21 mouse cellular contexts compared by ENCODE assay signal in genomic region chr2:49643756-49644155, GRCm38 (mm10). TPM values are rescaled to one million over a fixed set of nuclear protein-coding genes. Genes with fewer than 3 reads are reported as not detected.
DNase-seq lines count a peak whose midpoint lies in the region; ATAC-seq and TF ChIP-seq lines count a peak whose summit lies in the region.
"Had no signal": no experiment of that assay in that cellular context is flagged by ENCODE, and none has a peak within 500 bp of the region (broad histone marks: within the 10 kb centered on the region; RNA-seq: fewer than 3 reads in every experiment).

No protein-coding gene starts in this region.

- TF ChIP-seq CTCF in left cerebral cortex, adult 2 months (IDR thresholded peaks at IDR 0.05) = no peak

- no peaks in the 10 kb centered on the region for H3K27me3 ChIP-seq in midbrain, embryonic 12.5 days
- no peaks in the 10 kb centered on the region for H3K27me3 ChIP-seq in midbrain, embryonic 15.5 days (replicated peaks)
- no peaks in the 10 kb centered on the region for H3K27me3 ChIP-seq in neural tube, embryonic 15.5 days (replicated peaks)
- H3K27me3 ChIP-seq: embryonic facial prominence, embryonic 12.5 days; embryonic facial prominence, embryonic 15.5 days; heart, embryonic 13.5 days had no signal

- H3K27ac ChIP-seq in left cerebral cortex, adult 2 months = peak overlapping the region; percentile 24; the same call in 1 of the 2 replicates
- H3K27ac ChIP-seq in midbrain, embryonic 12.5 days (replicated peaks) = no peak overlapping the region
- no peak overlapping the region for H3K27ac ChIP-seq in midbrain, embryonic 15.5 days
- no peak overlapping the region for H3K27ac ChIP-seq in neural tube, embryonic 15.5 days (replicated peaks)
- H3K27ac ChIP-seq: embryonic facial prominence, embryonic 12.5 days; embryonic facial prominence, embryonic 15.5 days; gastrocnemius, adult 2 months; heart, embryonic 13.5 days had no signal

- H3K9ac ChIP-seq in midbrain, embryonic 12.5 days (replicated peaks) = no peak overlapping the region
- no peak overlapping the region for H3K9ac ChIP-seq in midbrain, embryonic 15.5 days
- no peak overlapping the region for H3K9ac ChIP-seq in neural tube, embryonic 15.5 days (replicated peaks)
- H3K9ac ChIP-seq: embryonic facial prominence, embryonic 12.5 days; embryonic facial prominence, embryonic 15.5 days; forebrain, postnatal 0 days; heart, embryonic 13.5 days; hindbrain, embryonic 14.5 days had no signal

- H3K36me3 ChIP-seq in midbrain, embryonic 12.5 days = peaks cover 17% of the 10 kb centered on the region
- H3K36me3 ChIP-seq in midbrain, embryonic 15.5 days (replicated peaks) = no peaks in the 10 kb centered on the region
- H3K36me3 ChIP-seq in neural tube, embryonic 15.5 days = no peaks in the 10 kb centered on the region
- H3K36me3 ChIP-seq: embryonic facial prominence, embryonic 12.5 days; embryonic facial prominence, embryonic 15.5 days; heart, embryonic 13.5 days had no signal

- intact Hi-C loops in left cerebral cortex, adult 2 months (cut with DNase I) = no loop called here

- no peak overlapping the region for H3K4me2 ChIP-seq in midbrain, embryonic 12.5 days (replicated peaks)
- no peak overlapping the region for H3K4me2 ChIP-seq in midbrain, embryonic 15.5 days
- H3K4me2 ChIP-seq in neural tube, embryonic 15.5 days = no peak overlapping the region
- H3K4me2 ChIP-seq: embryonic facial prominence, embryonic 12.5 days; embryonic facial prominence, embryonic 15.5 days; heart, embryonic 13.5 days; hindbrain, embryonic 14.5 days had no signal

- 89% methylated on average over 8 of the region's 8 CpGs for WGBS in midbrain, embryonic 12.5 days
- 88% methylated on average over 8 of the region's 8 CpGs for WGBS in midbrain, embryonic 15.5 days
- WGBS in neural tube, embryonic 15.5 days = 90% methylated on average over 8 of the region's 8 CpGs

- H3K4me1 ChIP-seq in midbrain, embryonic 12.5 days = peaks cover 20% of the 10 kb centered on the region
- H3K4me1 ChIP-seq in midbrain, embryonic 15.5 days = peaks cover 59% of the 10 kb centered on the region
- peaks cover 56% of the 10 kb centered on the region for H3K4me1 ChIP-seq in neural tube, embryonic 15.5 days
- H3K4me1 ChIP-seq: embryonic facial prominence, embryonic 12.5 days; embryonic facial prominence, embryonic 15.5 days had no signal

- 0 out of 2 replicates have a peak, but pooled peaks have one; percentile 42 for ATAC-seq in midbrain, embryonic 12.5 days (ENCODE audit: low FRiP score, low read depth)
- ATAC-seq in midbrain, embryonic 15.5 days (replicated peaks) = no peak
- no peak for ATAC-seq in neural tube, embryonic 15.5 days (ENCODE audit: low FRiP score)
- ATAC-seq: CD4-positive, CD25-positive, alpha-beta regulatory T cell, adult 4 months; forebrain, embryonic 14.5 days had no signal

- no peak for DNase-seq in left cerebral cortex, adult 2 months (ENCODE audit: extremely low spot score in 1 of 2, low spot score in 2 of 2)
- DNase-seq in left cerebral cortex, adult 11 months (ENCODE audit: low spot score) = no peak
- DNase-seq in neural tube, embryonic 10.5 days (ENCODE audit: extremely low spot score, low spot score) = peak; percentile 5
- DNase-seq: adrenal gland, adult 2 months; adrenal gland, postnatal 14 days; cerebellum, adult 11 months; forebrain, postnatal 0 days; gastrocnemius, adult 2 months; gastrocnemius, postnatal 14 days; heart, adult 18-20 months; heart, postnatal 14 days; heart, postnatal 4 days had no signal

- peaks cover 8% of the 10 kb centered on the region; the same call in 1 of the 2 replicates for H3K9me3 ChIP-seq in midbrain, embryonic 12.5 days
- H3K9me3 ChIP-seq in midbrain, embryonic 15.5 days = no peaks in the 10 kb centered on the region
- no peaks in the 10 kb centered on the region for H3K9me3 ChIP-seq in neural tube, embryonic 15.5 days (replicated peaks)
- H3K9me3 ChIP-seq: embryonic facial prominence, embryonic 12.5 days; embryonic facial prominence, embryonic 15.5 days had no signal

- H3K4me3 ChIP-seq in left cerebral cortex, adult 2 months = no peak overlapping the region
- H3K4me3 ChIP-seq in midbrain, embryonic 12.5 days = no peak overlapping the region
- H3K4me3 ChIP-seq in midbrain, embryonic 15.5 days = no peak overlapping the region
- no peak overlapping the region for H3K4me3 ChIP-seq in neural tube, embryonic 15.5 days (replicated peaks)
- H3K4me3 ChIP-seq: embryonic facial prominence, embryonic 12.5 days; embryonic facial prominence, embryonic 15.5 days; gastrocnemius, adult 2 months; heart, embryonic 13.5 days had no signal

RNA-seq across cellular contexts. Expression of gene Kif5c, which starts 24.7 kb away (rescaled TPM):
- 100 to 1,000 TPM; 567 to 594 TPM for total RNA-seq in left cerebral cortex, adult 2 months (2021)
- polyA plus RNA-seq in midbrain, embryonic 12.5 days (2016; fragmentation: Nextera tagmentation; extraction: Ambion mirVana) = 131 and 149 TPM in 2 replicates
- polyA plus RNA-seq in midbrain, embryonic 15.5 days (2015; fragmentation: Nextera tagmentation; extraction: Ambion mirVana) = 205 and 215 TPM in 2 replicates
- 152 and 181 TPM in 2 replicates for polyA plus RNA-seq in neural tube, embryonic 15.5 days (2015; fragmentation: Nextera tagmentation; extraction: Ambion mirVana)
